Mouse (Mus musculus) lung, postnatal 14 days (tissue): ENCODE results near the gene Tbck.

Experiments
- DNase-seq: peaks from one replicate; pipeline ENCODE4 v3.0.0; 2021

The Tbck gene

GRCm38 (mm10) chr3:132766033-132766726, 82.2 kb downstream of the Tbck start:
- DNase-seq = no peak

- no peak for DNase-seq
Measured at GRCm38 (mm10) chr3:132772054-132772453, 88.1 kb downstream of the Tbck start.

GRCm38 (mm10) chr3:132776686-132777085, 92.7 kb downstream of the Tbck start:
- no peak for DNase-seq

- DNase-seq = no peak
Measured at GRCm38 (mm10) chr3:132781103-132781502, 97.2 kb downstream of the Tbck start.

GRCm38 (mm10) chr3:132783087-132783486, 99.1 kb downstream of the Tbck start:
- no peak for DNase-seq

GRCm38 (mm10) chr3:132784732-132785131, 100.8 kb downstream of the Tbck start:
- DNase-seq = no peak

- no peak for DNase-seq
Measured at GRCm38 (mm10) chr3:132786690-132787089, 102.7 kb downstream of the Tbck start.

GRCm38 (mm10) chr3:132787775-132788174, 103.8 kb downstream of the Tbck start:
- DNase-seq = no peak

GRCm38 (mm10) chr3:132791140-132791539, 107.2 kb downstream of the Tbck start:
- DNase-seq = no peak

GRCm38 (mm10) chr3:132800196-132800595, 116.3 kb downstream of the Tbck start:
- no peak for DNase-seq

GRCm38 (mm10) chr3:132801910-132802309, 118.0 kb downstream of the Tbck start:
- DNase-seq = no peak

- DNase-seq = no peak
Measured at GRCm38 (mm10) chr3:132807888-132808579, 124.1 kb downstream of the Tbck start.

GRCm38 (mm10) chr3:132808951-132809350, 125.0 kb downstream of the Tbck start:
- no peak for DNase-seq

GRCm38 (mm10) chr3:132811791-132812190, 127.8 kb downstream of the Tbck start:
- DNase-seq = no peak

- DNase-seq = peak; percentile 47
Measured at GRCm38 (mm10) chr3:132812356-132812755, 128.4 kb downstream of the Tbck start.

GRCm38 (mm10) chr3:132813147-132813546, 129.2 kb downstream of the Tbck start:
- no peak for DNase-seq

GRCm38 (mm10) chr3:132813706-132814497, 130.0 kb downstream of the Tbck start:
- DNase-seq = no peak

- DNase-seq = peak; percentile 18
Measured at GRCm38 (mm10) chr3:132814791-132815496, 131.0 kb downstream of the Tbck start.

GRCm38 (mm10) chr3:132815497-132816326, 131.8 kb downstream of the Tbck start:
- no peak for DNase-seq

GRCm38 (mm10) chr3:132819408-132819807, 135.5 kb downstream of the Tbck start:
- no peak for DNase-seq

- DNase-seq = no peak
Measured at GRCm38 (mm10) chr3:132831179-132831873, 147.4 kb downstream of the Tbck start.
